8 mouse cellular contexts compared by ENCODE assay signal in genomic region chr14:30714799-30715617, GRCm38 (mm10). TPM values are rescaled to one million over a fixed set of nuclear protein-coding genes. Genes with fewer than 3 reads are reported as not detected.
DNase-seq lines count a peak whose midpoint lies in the region; ATAC-seq and TF ChIP-seq lines count a peak whose summit lies in the region.

Gene Sfmbt1, plus strand, starts transcription at chr14:30714849.

- H3K4me1 ChIP-seq in lung, adult 2 months (ENCODE audit: control insufficient read depth, insufficient read depth, low read length) = peaks cover 7% of the 10 kb centered on the region
- peaks cover 25% of the 10 kb centered on the region for H3K4me1 ChIP-seq in hindbrain, embryonic 10.5 days (replicated peaks)
- H3K4me1 ChIP-seq in midbrain, embryonic 10.5 days = peaks cover 26% of the 10 kb centered on the region

- TF ChIP-seq CTCF in lung, adult 2 months (IDR thresholded peaks at IDR 0.05; ENCODE audit: insufficient read depth, low read length) = no peak

- WGBS in lung, adult 2 months = 3% methylated on average over 86 of the region's 87 CpGs
- 2% methylated on average over 87 of the region's 87 CpGs for WGBS in hindbrain, embryonic 10.5 days
- 2% methylated on average over 87 of the region's 87 CpGs for whole genome bisulfite sequencing in midbrain, embryonic 10.5 days

- peak within 1 kb of the TSS; percentile 96 for H3K27ac ChIP-seq in hindbrain, embryonic 10.5 days
- peak within 1 kb of the TSS; percentile 97 for H3K27ac ChIP-seq in midbrain, embryonic 10.5 days (replicated peaks)

- no peak for TF ChIP-seq POLR2A in lung, adult 2 months (IDR thresholded peaks at IDR 0.05; ENCODE audit: borderline replicate concordance, extremely low read depth, low read depth, low read length)

- H3K9me3 ChIP-seq in hindbrain, embryonic 10.5 days = no peaks in the 10 kb centered on the region
- no peaks in the 10 kb centered on the region for H3K9me3 ChIP-seq in midbrain, embryonic 10.5 days (replicated peaks)

- ATAC-seq in erythroid progenitor cell, adult 5-6 weeks (replicated peaks; ENCODE audit: low FRiP score, poor library complexity, severe bottlenecking) = peak; percentile 42

- intact Hi-C loops in left cerebral cortex, postnatal 36 days (cut with DNase I) = no loop called here

- H3K36me3 ChIP-seq in hindbrain, embryonic 10.5 days = no peaks in the 10 kb centered on the region
- H3K36me3 ChIP-seq in midbrain, embryonic 10.5 days = no peaks in the 10 kb centered on the region

- H3K4me3 ChIP-seq in lung, adult 2 months (replicated peaks; ENCODE audit: extremely low read depth, low read depth, low read length) = peak within 1 kb of the TSS; percentile 69
- peak within 1 kb of the TSS; percentile 91 for H3K4me3 ChIP-seq in hindbrain, embryonic 10.5 days
- H3K4me3 ChIP-seq in midbrain, embryonic 10.5 days = peak within 1 kb of the TSS; percentile 90

- H3K27me3 ChIP-seq in hindbrain, embryonic 10.5 days (ENCODE audit: insufficient read depth, poor library complexity, severe bottlenecking) = peaks cover 15% of the 10 kb centered on the region
- peaks cover 16% of the 10 kb centered on the region for H3K27me3 ChIP-seq in midbrain, embryonic 10.5 days (ENCODE audit: low read depth, poor library complexity, severe bottlenecking)

- DNase-seq in lung, adult 2 months = no peak
- no peak for DNase-seq in lung, postnatal 4 days
- DNase-seq in adrenal gland, postnatal 14 days = peak; percentile 93
- DNase-seq in hindbrain, embryonic 10.5 days (ENCODE audit: low spot score) = no peak
- DNase-seq in left cerebral cortex, postnatal 36 days (ENCODE audit: low spot score in 2 of 2) = no peak
- peak; percentile 75 for DNase-seq in midbrain, embryonic 10.5 days (ENCODE audit: low spot score)
- DNase-seq in Muller cell, postnatal 12 days (ENCODE audit: inconsistent ontology term) = no peak

RNA-seq across cellular contexts. Expression of gene Sfmbt1, which starts in this region (rescaled TPM):
- polyA plus RNA-seq in lung, adult 2 months (2012; rRNA removed) = 0.93 and 1.8 TPM in 2 replicates
- total RNA-seq in adrenal gland, postnatal 14 days (2021) = 27.0 and 28.3 TPM in 2 replicates
- 22.7 and 36.0 TPM in 2 replicates for total RNA-seq in erythroid progenitor cell, adult 5-6 weeks (2015; ENCODE audit: low replicate concordance)
- total RNA-seq in erythroid progenitor cell, adult 5-6 weeks (2017; ENCODE audit: low replicate concordance) = 13.4 and 27.0 TPM in 2 replicates
- polyA plus RNA-seq in hindbrain, embryonic 10.5 days (2016; fragmentation: Nextera tagmentation; extraction: Ambion mirVana) = 17.8 and 20.8 TPM in 2 replicates
- total RNA-seq in left cerebral cortex, postnatal 36 days (2021) = 10 to 100 TPM; 33.3 to 35.2 TPM
- 22.4 and 22.6 TPM in 2 replicates for polyA plus RNA-seq in midbrain, embryonic 10.5 days (2016; fragmentation: Nextera tagmentation; extraction: Ambion mirVana)

Comparison
In these comparisons a context has a peak if more than half of its experiments do, and no peak if none do; other contexts are left out.
1. DNase-seq: peak in adrenal gland, postnatal 14 days (single experiment) and midbrain, embryonic 10.5 days (single experiment); none in lung, adult 2 months (single experiment), lung, postnatal 4 days (0 of 2), hindbrain, embryonic 10.5 days (single experiment), left cerebral cortex, postnatal 36 days (0 of 2) and Muller cell, postnatal 12 days (single experiment).
2. Peak in every context shown above with its lines, with median percentiles within 50 percentile points of each other: H3K4me3 ChIP-seq.